Comparison of ENCODE assay signal across 10 mouse cellular contexts in the genomic region with DNA sequence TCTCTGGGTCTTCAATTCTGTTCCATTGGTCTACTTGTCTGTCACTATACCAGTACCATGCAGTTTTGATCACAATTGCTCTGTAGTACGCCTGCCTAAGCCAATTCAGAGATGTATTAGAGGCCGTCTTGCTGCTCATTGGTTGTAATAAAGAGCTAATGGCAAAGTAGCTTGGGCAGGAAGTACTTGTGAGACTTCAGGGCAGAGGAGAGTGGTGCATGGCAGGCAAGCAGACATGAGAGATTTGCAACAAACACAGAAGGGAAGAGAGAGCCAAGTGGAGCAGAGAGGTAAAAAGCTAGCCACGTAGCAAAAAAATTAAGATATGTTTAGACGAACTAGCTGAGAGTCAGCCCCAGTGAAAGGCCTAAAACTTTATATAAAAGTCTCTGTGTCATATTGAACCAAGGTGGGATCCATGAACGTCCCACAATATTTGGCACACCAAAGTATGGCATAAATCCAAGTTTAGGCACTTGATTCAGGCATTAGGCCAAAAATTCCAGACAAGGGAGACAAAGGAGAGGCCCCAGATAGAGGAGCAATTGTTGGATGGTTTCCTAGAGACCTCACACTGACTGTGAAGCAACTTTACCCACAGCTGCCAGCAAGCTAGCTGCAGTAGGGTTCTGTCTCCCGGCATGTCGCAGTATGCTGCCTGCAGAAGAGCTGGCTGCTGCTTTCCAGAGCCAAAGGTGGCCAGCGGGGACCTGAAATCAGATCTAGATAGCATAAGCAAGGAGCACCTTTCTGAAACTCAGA. TPM values are rescaled to one million over a fixed set of nuclear protein-coding genes. Genes with fewer than 3 reads are reported as not detected.
DNase-seq lines count a peak whose midpoint lies in the region; ATAC-seq lines count a peak whose summit lies in the region.
"Had no signal": no experiment of that assay in that cellular context is flagged by ENCODE, and none has a peak within 500 bp of the region (broad histone marks: within the 10 kb centered on the region; RNA-seq: fewer than 3 reads in every experiment).

No protein-coding gene starts in this region.

- no peak overlapping the region for H3K9ac ChIP-seq in midbrain, embryonic 11.5 days (ENCODE audit: low read length)
- H3K9ac ChIP-seq in hindbrain, embryonic 13.5 days: no peak overlapping the region
- no peak overlapping the region for H3K9ac ChIP-seq in neural tube, embryonic 13.5 days
- H3K9ac ChIP-seq: limb, embryonic 15.5 days had no signal

- no peak overlapping the region for H3K4me2 ChIP-seq in midbrain, embryonic 11.5 days
- no peak overlapping the region for H3K4me2 ChIP-seq in hindbrain, embryonic 13.5 days
- no peak overlapping the region for H3K4me2 ChIP-seq in neural tube, embryonic 13.5 days
- H3K4me2 ChIP-seq: limb, embryonic 15.5 days had no signal

- WGBS in midbrain, embryonic 11.5 days: 65% methylated on average over 8 of the region's 8 CpGs
- 74% methylated on average over 8 of the region's 8 CpGs for WGBS in midbrain, embryonic 10.5 days
- 45% methylated on average over 8 of the region's 8 CpGs for WGBS in hindbrain, embryonic 13.5 days
- 54% methylated on average over 8 of the region's 8 CpGs for WGBS in neural tube, embryonic 13.5 days

- no peaks in the 10 kb centered on the region for H3K27me3 ChIP-seq in midbrain, embryonic 11.5 days (ENCODE audit: control insufficient read depth, insufficient read depth, low read length)
- H3K27me3 ChIP-seq in midbrain, embryonic 10.5 days (ENCODE audit: low read depth, poor library complexity, severe bottlenecking): no peaks in the 10 kb centered on the region
- no peaks in the 10 kb centered on the region for H3K27me3 ChIP-seq in hindbrain, embryonic 13.5 days
- no peaks in the 10 kb centered on the region for H3K27me3 ChIP-seq in neural tube, embryonic 13.5 days
- H3K27me3 ChIP-seq: limb, embryonic 15.5 days had no signal

- peak; percentile 33; the same call in 1 of the 2 replicates for ATAC-seq in midbrain, embryonic 11.5 days (ENCODE audit: low FRiP score)
- peak; percentile 95 for ATAC-seq in hindbrain, embryonic 13.5 days (ENCODE audit: low FRiP score)
- ATAC-seq in neural tube, embryonic 13.5 days (ENCODE audit: low read depth): peak; percentile 95

- H3K27ac ChIP-seq in midbrain, embryonic 11.5 days (ENCODE audit: low read depth, low read length): no peak overlapping the region
- H3K27ac ChIP-seq in midbrain, embryonic 10.5 days (replicated peaks): no peak overlapping the region
- H3K27ac ChIP-seq in hindbrain, embryonic 13.5 days: peak overlapping the region; percentile 66; the same call in 1 of the 2 replicates
- H3K27ac ChIP-seq in neural tube, embryonic 13.5 days (replicated peaks): peak overlapping the region; percentile 57
- H3K27ac ChIP-seq: limb, embryonic 15.5 days had no signal

- no peaks in the 10 kb centered on the region for H3K36me3 ChIP-seq in midbrain, embryonic 11.5 days (ENCODE audit: control insufficient read depth, insufficient read depth, low read length)
- H3K36me3 ChIP-seq in midbrain, embryonic 10.5 days: no peaks in the 10 kb centered on the region
- no peaks in the 10 kb centered on the region for H3K36me3 ChIP-seq in hindbrain, embryonic 13.5 days
- no peaks in the 10 kb centered on the region for H3K36me3 ChIP-seq in neural tube, embryonic 13.5 days
- H3K36me3 ChIP-seq: limb, embryonic 15.5 days had no signal

- H3K4me1 ChIP-seq in midbrain, embryonic 11.5 days (ENCODE audit: control insufficient read depth, insufficient read depth, low read length): no peaks in the 10 kb centered on the region
- peaks cover 2% of the 10 kb centered on the region; the same call in 1 of the 2 replicates for H3K4me1 ChIP-seq in midbrain, embryonic 10.5 days
- H3K4me1 ChIP-seq in hindbrain, embryonic 13.5 days (replicated peaks): no peaks in the 10 kb centered on the region
- no peaks in the 10 kb centered on the region for H3K4me1 ChIP-seq in neural tube, embryonic 13.5 days (replicated peaks)

- no peak overlapping the region for H3K4me3 ChIP-seq in midbrain, embryonic 11.5 days (ENCODE audit: low read depth, low read length)
- no peak overlapping the region for H3K4me3 ChIP-seq in midbrain, embryonic 10.5 days
- H3K4me3 ChIP-seq in hindbrain, embryonic 13.5 days: no peak overlapping the region
- no peak overlapping the region for H3K4me3 ChIP-seq in neural tube, embryonic 13.5 days
- H3K4me3 ChIP-seq: limb, embryonic 15.5 days had no signal

- no peaks in the 10 kb centered on the region for H3K9me3 ChIP-seq in midbrain, embryonic 11.5 days (ENCODE audit: control insufficient read depth, low read length)
- no peaks in the 10 kb centered on the region for H3K9me3 ChIP-seq in midbrain, embryonic 10.5 days (replicated peaks)
- no peaks in the 10 kb centered on the region for H3K9me3 ChIP-seq in hindbrain, embryonic 13.5 days
- H3K9me3 ChIP-seq in neural tube, embryonic 13.5 days: no peaks in the 10 kb centered on the region
- H3K9me3 ChIP-seq: limb, embryonic 15.5 days had no signal

- DNase-seq in adrenal gland, postnatal 10 days: peak; percentile 19
- no peak for DNase-seq in adrenal gland, adult 2 months
- no peak for DNase-seq in midbrain, embryonic 11.5 days (ENCODE audit: low spot score, missing footprints)
- DNase-seq in midbrain, embryonic 10.5 days (ENCODE audit: low spot score): no peak
- DNase-seq in urinary bladder, postnatal 10 days (ENCODE audit: low spot score): no peak
- no peak for DNase-seq in c-Kit-positive CD71-positive TER-119-positive erythroid progenitor cells, embryonic 14.5 days (ENCODE audit: low spot score)

RNA-seq across cellular contexts. Expression of a gene that starts 14.5 kb away (rescaled TPM):
- not detected for total RNA-seq in adrenal gland, postnatal 10 days (2021)
- total RNA-seq in adrenal gland, adult 2 months (2021): not detected
- polyA plus RNA-seq in adrenal gland, adult 2 months (2012; rRNA removed): not detected in 2 replicates
- not detected in 2 replicates for polyA plus RNA-seq in midbrain, embryonic 11.5 days (2014; fragmentation: Nextera tagmentation; extraction: Ambion mirVana)
- polyA plus RNA-seq in midbrain, embryonic 10.5 days (2016; fragmentation: Nextera tagmentation; extraction: Ambion mirVana): not detected in 2 replicates
- polyA plus RNA-seq in hindbrain, embryonic 13.5 days (2015; fragmentation: Nextera tagmentation; extraction: Ambion mirVana): 0.14 TPM in 1 of 2 replicates, not detected in the other
- not detected in 2 replicates for polyA plus RNA-seq in neural tube, embryonic 13.5 days (2015; fragmentation: Nextera tagmentation; extraction: Ambion mirVana)
- polyA plus RNA-seq: limb, embryonic 15.5 days; small intestine, adult 2 months had no signal

Comparison
In these comparisons a context has a peak if more than half of its experiments do, and no peak if none do; other contexts are left out.
1. ATAC-seq: peak in every context shown above with its lines; median percentile 95 in hindbrain, embryonic 13.5 days; 95 in neural tube, embryonic 13.5 days; 33 in midbrain, embryonic 11.5 days.
2. H3K27ac ChIP-seq: peak in hindbrain, embryonic 13.5 days (single experiment) and neural tube, embryonic 13.5 days (single experiment); none in midbrain, embryonic 11.5 days (single experiment) and midbrain, embryonic 10.5 days (single experiment).